Mouse (Mus musculus): ENCODE data around the gene Pard3.

Pard3 gene

DNA sequence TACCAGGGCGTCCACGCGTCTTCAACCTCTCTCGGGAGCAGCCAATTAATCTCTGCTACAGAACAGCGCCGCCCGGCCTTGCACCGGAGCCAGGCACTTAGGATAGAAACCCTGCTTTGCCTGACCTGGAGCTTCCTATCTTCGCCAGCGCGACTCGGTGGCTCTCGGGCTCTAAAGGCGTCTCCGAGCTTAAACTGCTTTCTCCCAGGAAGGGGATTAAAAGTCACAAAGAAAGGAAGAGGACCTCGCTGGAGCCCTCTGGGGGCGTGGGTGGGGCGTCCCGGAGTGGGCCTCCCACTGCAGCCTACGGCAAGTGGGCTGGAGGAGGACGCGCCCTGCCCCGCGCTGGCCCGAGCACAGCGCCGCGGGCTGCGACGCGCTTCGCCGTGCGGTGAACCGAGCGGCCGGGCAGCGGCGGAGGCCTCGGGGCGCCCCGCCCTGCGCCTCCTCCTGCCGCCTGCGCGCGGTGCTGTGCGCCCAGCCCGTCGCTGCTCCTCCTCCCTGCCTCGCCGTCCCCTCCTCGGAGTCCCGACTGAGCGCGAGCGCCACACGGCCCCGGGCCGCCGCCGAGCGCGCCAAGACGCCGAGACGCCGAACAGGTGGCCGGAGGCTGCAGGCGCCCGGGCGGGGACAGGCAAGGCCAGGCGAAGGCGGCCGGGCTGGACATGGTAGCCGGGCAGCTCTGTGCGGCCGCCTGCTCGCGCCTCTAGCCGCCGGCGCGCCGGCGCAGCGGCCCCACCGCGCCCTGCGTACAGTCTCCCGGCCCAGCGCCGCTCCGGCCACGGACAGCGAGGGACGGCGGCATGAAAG lies at the start of gene Pard3:
Gene Pard3 (plus strand): TSS at position 343 of the 810 bp plus-strand sequence.
- no peak for DNase-seq (ENCODE audit: low read depth, low spot score)

DNA sequence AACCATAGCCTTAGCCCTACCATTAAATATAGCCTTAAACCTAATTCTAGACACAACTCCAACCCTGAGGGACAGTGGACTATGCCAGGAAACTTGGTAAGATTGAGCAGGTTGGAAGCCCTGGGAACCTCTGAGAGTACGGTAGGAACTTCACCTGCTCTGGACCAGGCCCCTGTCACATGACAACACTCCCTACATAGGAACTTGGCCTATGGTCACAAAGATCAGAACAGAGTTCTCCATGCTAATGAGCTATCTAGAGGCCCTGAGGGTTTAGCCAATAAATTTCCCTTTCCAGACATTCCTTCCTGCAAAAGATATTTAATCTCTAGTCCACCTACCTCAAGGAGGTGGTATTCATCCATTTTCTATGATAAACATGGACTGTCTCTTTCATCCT lies 41.9 kb upstream of the Pard3 start:
- no peak for DNase-seq (ENCODE audit: low read depth, low spot score)

DNA sequence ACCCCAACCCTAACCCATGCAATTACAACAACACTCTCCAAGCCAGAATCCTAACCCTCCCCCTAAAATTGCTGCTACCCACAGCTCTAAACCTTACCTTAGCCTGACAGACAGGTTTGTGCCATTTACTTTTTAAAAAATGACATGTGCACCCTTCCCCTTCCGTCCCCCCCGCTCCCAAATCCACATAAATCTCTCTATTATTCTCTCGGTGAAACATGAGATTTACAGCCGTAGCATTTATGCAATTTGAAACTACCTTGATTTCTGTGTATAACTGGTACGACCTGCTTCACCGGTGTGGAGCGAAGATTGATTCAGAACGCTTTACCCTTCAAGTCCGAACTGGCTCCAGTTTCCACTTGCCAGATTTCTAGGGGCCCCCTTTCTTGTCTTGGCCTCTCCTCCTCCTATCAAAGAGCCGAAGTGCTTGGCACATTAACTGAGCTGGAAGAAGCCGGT lies 38.4 kb upstream of the Pard3 start:
- DNase-seq (ENCODE audit: low read depth, low spot score), result no peak

DNA sequence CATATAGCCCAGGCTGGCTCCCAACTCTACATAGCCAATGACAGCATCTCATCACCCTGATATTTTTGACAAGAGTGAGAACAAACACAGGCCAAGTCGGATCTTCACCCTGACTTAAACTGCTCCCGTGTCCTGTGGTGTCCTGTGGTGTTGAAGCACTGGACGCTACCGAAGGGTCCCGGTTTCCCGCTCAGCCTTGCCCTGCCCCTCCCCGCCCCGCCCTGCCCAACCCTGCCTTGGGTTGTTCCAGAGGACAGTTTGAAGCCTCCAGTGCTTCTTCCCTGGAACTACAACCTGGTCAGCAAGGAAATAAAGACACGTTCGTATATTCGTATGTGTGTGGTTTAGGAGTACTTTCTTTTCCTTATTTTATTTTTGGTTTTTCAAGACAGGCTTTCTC lies 37.9 kb upstream of the Pard3 start:
- no peak for DNase-seq (ENCODE audit: low read depth, low spot score)

DNA sequence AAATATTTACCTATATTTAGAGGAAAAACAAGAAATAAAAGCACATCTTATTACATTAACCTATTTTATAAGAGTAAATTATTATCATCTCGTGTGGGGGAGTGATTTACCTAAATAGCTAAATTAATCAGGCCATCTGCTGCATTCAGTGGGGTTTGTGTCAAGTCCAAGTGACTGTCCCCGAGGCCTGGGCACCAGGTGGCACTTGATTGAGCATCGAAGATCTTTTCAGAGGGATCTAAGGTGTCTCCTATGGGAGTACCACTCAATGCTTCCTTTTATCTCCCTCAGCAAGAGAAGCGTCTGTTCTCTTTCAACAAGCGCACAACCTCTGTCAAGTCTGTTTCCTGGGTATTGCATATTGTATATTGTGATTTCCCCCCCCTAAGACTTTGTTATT lies 32.2 kb upstream of the Pard3 start:
- no peak for DNase-seq (ENCODE audit: low read depth, low spot score)

DNA sequence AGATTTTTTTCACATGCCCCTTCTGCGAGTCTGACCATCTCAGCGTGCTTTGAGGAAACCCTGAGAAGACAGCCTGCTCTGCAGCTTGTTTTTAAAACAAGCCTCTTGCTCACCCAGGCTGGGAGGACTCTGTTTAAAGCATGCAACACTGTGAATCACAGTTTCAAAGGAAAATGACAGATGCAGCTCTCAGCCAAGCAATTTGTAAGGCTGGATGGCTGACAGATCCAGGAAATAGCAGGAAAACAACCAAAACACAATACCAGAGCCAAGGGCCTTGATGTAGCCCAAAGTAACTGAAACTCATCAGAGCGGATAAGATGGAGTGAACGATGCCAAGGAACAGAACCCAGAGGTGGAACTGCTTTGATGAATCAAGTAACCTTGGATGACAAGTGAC lies 24.8 kb upstream of the Pard3 start:
- no peak for DNase-seq (ENCODE audit: low read depth, low spot score)

DNA sequence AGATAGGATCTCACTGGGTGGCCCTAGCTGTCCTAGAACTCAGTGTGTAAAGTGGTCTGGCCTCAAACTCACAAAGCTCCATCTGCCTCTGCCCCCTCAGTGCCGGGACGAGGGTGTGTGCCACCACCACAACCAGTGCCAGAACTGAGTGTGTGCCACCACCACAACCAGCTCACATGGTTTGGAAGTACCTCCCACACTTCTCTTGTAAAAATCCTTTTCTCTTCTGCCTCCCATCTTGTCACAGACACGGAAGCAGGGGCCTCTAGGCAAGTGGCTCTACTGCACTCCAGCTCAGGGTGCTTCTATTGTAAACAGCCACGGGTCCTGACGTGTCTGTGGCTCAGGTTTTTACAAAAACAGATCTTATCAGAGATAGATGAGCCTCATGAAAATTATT lies 13.7 kb upstream of the Pard3 start:
- no peak for DNase-seq (ENCODE audit: low read depth, low spot score)

DNA sequence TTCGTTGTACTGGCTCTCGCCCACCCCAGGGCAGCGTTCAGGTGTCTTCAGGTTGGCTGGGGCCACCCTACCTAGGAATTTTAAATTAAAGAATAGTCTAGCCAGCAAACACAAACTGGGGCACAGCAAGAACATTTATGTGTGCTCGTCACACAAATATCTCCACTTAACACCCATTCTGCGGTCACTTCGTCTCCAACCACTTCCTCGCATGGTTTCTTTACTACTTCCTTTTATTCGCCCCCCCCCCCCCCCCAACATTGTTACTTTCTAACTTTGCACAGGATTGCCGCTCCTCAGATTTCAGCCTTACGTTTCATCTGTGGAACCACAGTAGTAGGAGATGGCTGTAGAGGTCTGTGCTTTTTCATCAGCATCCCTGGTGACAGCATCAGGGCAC lies 11.6 kb upstream of the Pard3 start:
- no peak for DNase-seq (ENCODE audit: low read depth, low spot score)

DNA sequence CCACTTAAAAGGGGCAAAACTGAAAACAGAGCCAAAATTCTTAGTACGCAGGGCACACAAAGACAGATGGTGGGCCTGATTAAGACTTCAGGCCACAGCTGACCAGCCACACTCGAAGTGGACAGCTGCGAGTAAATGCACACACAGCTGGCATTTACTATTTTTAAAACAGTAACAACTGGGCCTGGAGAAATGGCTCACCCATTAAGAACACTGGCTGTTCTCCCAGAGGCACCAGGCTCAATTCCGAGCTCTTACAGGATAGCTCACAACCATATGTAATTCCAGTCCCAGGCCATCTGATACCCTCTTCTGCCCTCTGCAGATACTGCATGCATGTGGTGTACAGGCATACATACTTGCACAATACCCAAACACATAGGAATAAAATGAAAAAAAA lies 8.6 kb upstream of the Pard3 start:
- DNase-seq (ENCODE audit: low read depth, low spot score), result no peak

DNA sequence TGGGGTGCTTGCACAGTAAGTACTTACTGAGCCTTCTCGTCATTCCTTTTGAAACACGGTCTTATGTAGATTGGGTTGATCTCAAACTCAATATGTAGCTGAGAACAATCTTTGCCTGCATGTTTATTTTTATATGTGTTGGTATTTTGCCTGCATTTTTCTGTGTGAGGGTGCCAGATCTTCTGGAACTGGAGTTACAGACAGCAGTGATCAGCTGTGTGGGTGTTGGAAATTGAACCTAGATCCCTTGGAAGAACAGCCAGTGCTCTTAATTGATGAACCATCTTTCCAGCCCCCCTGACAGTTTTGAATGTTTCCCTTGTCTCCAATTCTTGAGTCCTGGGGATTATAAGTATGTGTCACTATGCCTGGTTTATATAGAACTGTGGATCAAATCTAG lies 4.9 kb upstream of the Pard3 start:
- DNase-seq (ENCODE audit: low read depth, low spot score), result no peak

DNA sequence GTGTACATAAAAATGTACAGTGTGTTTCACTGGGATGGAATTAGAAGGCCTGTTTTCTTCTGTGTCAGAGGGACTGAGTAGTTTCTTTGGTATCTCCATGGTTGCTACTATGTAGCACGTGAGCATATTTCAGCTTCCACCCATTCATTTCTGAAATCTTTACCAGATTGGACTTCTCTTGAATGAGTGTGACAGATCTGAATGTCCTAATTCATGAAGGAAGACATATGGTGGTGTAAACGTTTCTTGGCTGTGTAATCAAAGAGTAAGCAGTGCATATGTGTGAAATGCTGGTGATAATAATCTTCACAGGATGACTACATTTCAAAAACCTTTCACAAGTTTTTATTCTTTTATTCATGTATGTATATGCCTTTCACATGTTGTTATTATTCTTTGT lies 3.9 kb upstream of the Pard3 start:
- DNase-seq (ENCODE audit: low read depth, low spot score), result no peak

DNA sequence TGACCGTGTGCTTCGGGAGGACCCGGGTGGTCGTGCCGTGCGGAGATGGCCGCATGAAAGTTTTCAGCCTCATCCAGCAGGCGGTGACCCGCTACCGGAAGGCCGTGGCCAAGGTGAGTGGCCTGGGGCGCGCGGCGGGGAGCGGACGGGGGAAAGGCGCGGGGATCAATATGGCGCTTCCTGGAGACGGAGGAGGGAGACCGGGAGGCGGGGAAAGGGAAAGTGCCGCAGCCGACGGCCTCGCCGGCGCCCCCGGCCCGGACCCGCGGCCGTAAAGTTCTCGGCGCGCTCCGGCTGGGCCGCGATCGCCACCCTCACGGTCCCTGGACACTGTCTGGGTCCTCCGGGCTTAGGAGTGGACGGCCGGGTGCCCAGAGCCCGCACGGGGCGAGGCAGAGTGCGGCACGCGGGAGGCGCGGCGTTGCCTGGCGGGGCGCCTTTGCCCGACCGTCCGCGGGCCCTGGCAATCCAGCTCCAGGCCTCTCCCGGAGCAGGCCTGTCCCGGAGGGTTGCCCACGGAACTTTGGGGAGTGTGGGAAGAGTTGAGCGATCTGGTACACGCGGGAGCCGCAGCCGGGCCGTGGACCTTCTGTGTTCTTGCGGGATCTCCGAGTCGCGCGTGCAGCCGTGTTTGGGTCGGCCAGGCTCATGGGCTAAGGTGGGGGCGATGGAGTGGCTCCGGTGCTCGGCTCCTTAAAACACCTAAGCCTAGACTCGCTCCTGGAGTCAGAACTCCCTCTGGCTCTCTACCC lies 844 bp downstream of the Pard3 start:
- DNase-seq (ENCODE audit: low read depth, low spot score), result no peak

DNA sequence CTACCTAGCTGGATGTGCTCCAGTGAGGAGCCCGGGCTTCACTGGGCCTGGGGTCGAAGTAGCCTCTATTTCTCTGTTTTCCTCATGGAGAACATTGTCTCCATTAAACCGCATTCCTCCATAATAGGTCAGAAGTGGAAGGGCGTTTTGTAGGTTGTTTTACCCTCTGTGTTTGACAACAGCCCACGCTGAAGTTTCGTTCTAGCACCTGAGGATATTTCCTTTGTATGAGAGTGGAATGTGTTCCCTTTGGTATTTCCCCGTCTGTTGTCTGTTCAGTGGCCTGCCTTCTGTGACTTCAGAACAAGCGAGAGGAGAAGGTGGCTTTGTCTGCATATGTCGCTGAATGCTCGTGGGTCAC lies 1.4 kb downstream of the Pard3 start:
- no peak for DNase-seq (ENCODE audit: low read depth, low spot score)

DNA sequence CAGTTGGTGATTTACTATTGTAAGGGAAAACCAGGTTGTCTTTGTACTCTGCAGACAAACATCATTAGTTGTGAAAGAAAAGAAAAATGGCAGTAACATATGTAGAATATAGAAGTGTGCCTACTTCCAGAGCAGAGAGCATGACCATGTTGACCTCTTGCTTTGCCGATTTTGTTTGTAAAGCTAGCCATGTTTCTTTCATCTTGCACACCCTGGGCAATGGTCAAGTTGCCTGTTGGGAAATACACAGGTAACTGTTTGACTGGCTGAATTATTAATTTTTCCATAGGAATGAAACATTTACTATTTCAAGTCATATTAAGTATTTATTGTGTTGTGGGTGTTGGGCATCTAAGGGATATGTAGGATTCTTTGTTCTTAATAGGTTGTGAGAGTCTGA lies 2.1 kb downstream of the Pard3 start:
- no peak for DNase-seq (ENCODE audit: low read depth, low spot score)

DNA sequence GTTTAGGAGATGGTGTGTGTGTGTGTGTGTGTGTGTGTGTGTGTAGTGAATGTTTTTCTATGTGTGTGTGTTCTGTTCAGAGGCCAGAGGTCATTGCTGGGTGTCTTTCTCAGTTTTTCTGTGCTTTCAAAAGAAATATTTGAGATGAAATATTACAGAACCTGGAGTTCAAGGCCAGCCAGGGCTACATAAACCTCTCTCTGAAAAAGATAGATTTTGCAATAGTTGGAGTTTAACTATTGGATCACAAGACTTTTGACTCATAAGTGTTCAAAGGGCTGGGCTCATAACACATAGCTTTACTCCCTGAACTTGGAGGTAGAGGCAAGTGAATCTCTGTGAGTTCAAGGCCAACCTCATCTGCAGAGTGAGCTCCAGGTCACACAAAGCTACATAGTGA lies 2.8 kb downstream of the Pard3 start:
- DNase-seq (ENCODE audit: low read depth, low spot score), result no peak

DNA sequence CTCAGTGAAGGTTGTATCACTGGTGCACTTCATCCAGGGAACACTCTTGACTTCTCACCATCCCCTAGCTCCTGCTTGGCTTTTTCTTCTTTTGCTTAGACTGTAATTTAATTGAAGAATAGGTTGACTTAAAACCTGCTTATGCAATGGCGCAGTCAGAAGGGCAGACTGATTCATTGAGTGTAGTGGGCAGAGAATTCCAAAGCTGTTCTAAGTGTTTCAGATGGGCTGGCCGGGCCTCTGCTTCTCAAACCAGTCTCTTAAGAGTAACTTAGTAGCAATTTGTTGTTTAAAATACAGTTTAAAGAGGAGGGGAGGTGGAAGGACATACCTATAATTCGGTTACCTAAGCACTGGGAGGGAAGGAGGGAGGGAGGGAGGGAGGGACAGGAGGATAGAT lies 5.0 kb downstream of the Pard3 start:
- DNase-seq (ENCODE audit: low read depth, low spot score), result no peak

DNA sequence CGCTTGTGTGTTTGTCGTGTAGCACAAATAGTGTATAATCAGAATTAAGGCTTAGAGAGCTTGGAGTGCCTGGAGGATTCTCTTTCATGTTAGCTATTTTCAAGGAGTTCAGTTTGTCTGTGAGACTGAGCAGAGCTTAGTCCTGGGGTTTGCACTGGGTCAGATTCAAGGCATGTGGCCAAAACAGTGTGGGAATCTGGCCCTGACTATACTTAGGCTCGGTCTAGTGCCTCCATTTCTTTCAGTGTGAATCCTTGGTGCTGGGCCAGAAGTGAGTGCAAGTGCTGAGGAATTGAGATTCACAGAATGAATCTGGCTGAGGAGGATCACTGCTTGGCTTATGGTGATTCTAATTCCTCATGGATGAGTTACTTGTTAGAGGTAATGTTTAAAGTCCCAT lies 6.5 kb downstream of the Pard3 start:
- DNase-seq (ENCODE audit: low read depth, low spot score), result no peak

DNA sequence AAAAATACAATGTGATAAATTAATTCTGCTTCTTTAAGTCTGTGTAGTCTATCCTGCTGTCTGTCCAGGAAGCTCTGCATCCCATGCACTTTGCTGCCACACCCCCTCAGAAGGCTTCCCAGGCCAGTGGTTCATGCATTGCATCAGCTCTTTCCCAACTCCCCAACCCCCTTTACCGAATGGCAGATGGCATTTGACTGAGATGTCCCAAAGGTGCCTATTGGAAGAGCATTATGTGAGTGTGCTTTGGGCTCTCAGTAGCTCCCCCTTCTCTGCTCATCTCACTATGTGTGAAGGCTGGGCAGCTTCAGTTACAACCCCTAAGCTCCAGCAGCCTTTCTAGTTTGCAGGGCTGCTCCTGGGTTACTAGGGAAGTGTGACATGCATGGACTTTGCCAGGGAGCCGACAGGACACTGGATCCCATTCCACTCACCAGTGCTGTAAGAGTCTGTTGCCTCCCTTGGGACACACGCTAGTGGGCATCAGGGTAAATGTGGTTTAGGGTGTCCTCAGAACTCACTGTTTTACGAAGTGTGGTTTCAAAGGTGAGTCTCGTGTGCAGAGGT lies 9.4 kb downstream of the Pard3 start:
- no peak for DNase-seq (ENCODE audit: low read depth, low spot score)

DNA sequence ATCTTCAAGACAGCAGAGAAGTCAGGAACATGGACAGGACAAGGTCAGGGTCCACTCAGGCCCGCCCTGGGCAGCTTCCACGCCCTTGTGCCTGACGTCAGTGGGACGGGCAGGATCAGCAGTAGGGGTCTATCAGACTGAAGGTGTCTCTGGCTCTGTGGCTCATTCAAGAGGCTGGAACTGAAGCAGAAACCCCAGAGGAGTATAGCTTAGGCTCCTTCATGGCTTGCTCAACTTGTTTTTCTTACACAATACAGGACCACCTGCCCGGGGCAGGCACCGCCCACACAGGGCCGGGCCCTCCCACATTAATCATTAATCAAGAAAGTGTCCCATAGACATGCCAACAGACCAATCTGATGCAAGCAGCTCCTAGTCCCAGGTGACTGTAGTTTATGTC lies 12.8 kb downstream of the Pard3 start:
- DNase-seq (ENCODE audit: low read depth, low spot score), result no peak

DNA sequence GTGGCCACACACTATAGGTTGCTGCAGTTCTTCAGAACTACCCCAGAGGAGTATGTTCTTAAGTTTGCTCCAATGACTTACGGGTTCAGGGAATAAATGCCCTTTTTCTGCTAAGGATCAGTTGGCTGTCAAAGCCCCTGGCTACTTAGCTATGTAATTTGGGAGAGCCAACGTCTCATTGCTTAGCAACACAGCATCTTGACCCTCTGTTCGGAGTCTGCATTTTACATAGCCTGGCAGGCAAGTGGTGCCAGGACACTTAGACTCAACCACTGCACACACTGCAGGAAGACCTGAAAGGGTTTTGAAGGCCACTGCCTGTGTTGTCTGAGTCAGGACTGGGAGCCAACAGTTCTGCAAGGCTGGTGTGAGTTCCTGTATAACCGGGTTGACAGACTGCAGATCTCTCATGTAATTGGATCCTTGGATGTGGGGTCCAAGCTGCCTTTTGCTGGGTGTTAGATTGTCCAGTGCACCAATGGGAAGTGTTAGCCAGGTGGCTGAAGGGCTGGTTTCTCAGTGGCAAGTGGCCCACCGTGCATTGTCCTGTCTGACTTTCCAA lies 15.6 kb downstream of the Pard3 start:
- DNase-seq (ENCODE audit: low read depth, low spot score), result no peak

DNA sequence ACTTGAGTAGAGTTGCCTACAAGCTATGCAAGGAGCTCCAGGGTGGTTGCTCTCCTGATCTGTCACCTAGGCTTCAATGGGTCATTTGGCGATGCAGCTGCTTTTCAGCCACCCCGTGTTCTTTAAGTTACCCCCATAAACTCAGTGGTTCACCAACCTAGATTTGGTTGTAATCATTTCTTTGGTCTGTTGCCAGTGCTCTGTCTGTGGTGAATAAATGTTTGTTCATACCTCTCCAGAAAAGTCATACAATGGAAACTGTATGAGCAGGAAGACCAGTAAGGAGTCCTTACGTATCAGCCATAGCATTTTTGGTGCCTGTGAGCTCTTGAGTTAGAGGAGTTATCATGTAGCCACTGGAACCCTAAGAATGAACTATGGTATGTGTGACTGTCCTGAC lies 17.6 kb downstream of the Pard3 start:
- no peak for DNase-seq (ENCODE audit: low read depth, low spot score)

DNA sequence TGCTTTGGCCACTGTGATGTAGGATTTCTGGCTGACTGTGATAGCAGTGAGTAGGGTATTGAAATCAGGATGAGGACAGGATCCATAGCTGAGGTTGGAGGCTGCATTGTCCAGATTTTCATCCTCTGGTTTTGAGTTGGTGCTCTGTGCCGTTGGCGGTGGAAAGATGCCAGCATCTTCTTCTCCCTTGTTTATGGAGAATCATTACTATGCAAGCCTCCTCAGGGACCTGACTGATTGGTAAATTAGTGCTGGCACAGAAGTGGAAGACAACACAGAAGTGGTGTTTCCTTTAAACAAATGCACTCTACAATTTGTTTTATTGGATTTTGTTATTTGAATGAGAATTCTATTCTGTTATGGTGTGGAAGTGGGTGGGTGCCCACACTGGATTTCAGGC lies 18.8 kb downstream of the Pard3 start:
- DNase-seq (ENCODE audit: low read depth, low spot score), result no peak

DNA sequence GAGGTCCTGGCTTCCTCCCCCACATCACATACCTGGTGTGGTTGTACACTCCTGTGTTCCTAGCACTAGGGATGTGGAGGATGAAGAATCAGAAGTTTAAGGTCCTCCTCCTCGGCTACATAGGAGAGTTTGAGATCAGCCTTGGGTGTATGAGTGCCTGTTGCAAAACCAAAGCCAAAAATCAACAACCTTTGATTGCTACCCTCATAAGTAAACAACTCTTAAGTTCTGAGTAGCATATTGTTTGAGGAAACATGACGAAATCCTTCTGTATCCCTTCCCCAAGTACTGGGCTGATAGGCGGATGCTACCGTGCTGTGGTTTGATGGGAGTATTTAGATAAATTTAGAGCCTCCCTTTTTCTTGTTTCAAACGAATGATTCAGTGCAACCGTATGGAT lies 20.9 kb downstream of the Pard3 start:
- no peak for DNase-seq (ENCODE audit: low read depth, low spot score)

All from c-Kit-negative CD71-positive TER-119-positive erythroid progenitor cells, embryonic 14.5 days (primary cell).